Mouse (Mus musculus): ENCODE data around the gene Cryaa.

DNA sequence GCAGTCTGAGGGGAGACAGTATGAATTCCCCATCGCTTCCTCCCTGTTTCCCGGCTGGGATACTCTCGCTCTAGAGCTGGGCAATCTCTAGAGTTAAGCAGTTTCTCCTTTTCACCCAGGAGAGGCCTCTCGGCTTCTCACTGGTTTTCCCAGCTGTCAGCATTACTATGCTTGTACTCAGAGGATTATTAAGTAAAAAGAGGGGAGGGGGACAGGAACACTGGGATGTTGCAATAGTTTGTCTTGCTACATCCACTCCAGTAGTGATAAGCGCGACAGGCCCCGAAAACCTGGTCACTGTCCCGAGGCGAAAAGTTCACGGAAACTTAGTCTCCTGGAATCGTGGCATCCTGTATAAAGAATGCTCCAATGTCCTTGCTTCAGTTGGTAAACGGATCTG, 5.3 kb upstream of the Cryaa start:
- TF ChIP-seq POLR2A (IDR thresholded peaks at IDR 0.05; ENCODE audit: extremely low read depth, insufficient read depth, low read length) (no peak), CTCF (IDR thresholded peaks at IDR 0.05; ENCODE audit: low read depth, low read length) (no peak)
